Mouse (Mus musculus) forebrain, embryonic 11.5 days (tissue): ENCODE measurements around the gene Mep1a. TPM values are rescaled to one million over a fixed set of nuclear protein-coding genes. Genes with fewer than 3 reads are reported as not detected.
"Not testable (repeated sequence)": the region's sequence is repeated elsewhere in the genome, so short reads cannot be mapped to it uniquely, and the experiment has no call there.

Experiments
- ATAC-seq: fragments of 200-750 bp; cut with Nextera tagmentation; replicated peaks from 2 replicates; pipeline ENCODE4 v1.8.0; 2017; ENCODE audit warnings: moderate TSS enrichment; ENCODE audit not compliant: low FRiP score
- DNase-seq: peaks from one replicate; pipeline ENCODE4 v3.0.0-alpha.2; 2017; ENCODE audit warnings: low spot score
- H3K27ac ChIP-seq: fragments of 300-500 bp; sonication (generic); 2 replicates; pipeline ENCODE4 v1.5.1; 2014; ENCODE audit warnings: low read depth, low read length
- H3K27me3 ChIP-seq: fragments of 300-500 bp; sonication (generic); 2 replicates; pipeline ENCODE4 v1.6.1; 2014; ENCODE audit warnings: mild to moderate bottlenecking, low read length, mixed read lengths; ENCODE audit not compliant: control insufficient read depth, insufficient read depth
- H3K36me3 ChIP-seq: fragments of 300-500 bp; sonication (generic); 2 replicates; pipeline ENCODE4 v1.6.1; 2014; ENCODE audit warnings: mild to moderate bottlenecking, low read length, moderate library complexity, mixed read lengths; ENCODE audit not compliant: control insufficient read depth, insufficient read depth
- H3K4me1 ChIP-seq: fragments of 300-500 bp; sonication (generic); replicated peaks from 2 replicates; pipeline ENCODE4 v1.6.1; 2014; ENCODE audit warnings: low read length, mixed read lengths; ENCODE audit not compliant: control insufficient read depth, insufficient read depth
- H3K4me2 ChIP-seq: fragments of 300-500 bp; sonication (generic); 2 replicates; pipeline ENCODE4 v1.6.1; 2014; ENCODE audit warnings: low read depth, mild to moderate bottlenecking, low read length, moderate library complexity, mixed read lengths; ENCODE audit not compliant: severe bottlenecking
- H3K4me3 ChIP-seq: fragments of 300-500 bp; sonication (generic); 2 replicates; pipeline ENCODE4 v1.5.1; 2014; ENCODE audit warnings: low read depth, low read length
- H3K9ac ChIP-seq: fragments of 300-500 bp; sonication (generic); 2 replicates; pipeline ENCODE4 v1.6.1; 2014; ENCODE audit warnings: low read length
- H3K9me3 ChIP-seq: fragments of 300-500 bp; sonication (generic); 2 replicates; pipeline ENCODE4 v1.6.1; 2016; ENCODE audit warnings: low read length, mixed read lengths; ENCODE audit not compliant: control insufficient read depth
- WGBS: fragments of 180-500 bp; shearing (Covaris S2); extraction: QIAGEN DNeasy Blood & Tissue Kit; methylation state at CpG from one replicate; pipeline ENCODE4 v1.1.7; 2014; 5-methylcytosine and 5-hydroxymethylcytosine counted together
- polyA plus RNA-seq: library from polyadenylated mRNA; unstranded; fragments of >200 nt; fragmentation: Nextera tagmentation; extraction: Ambion mirVana; gene quantifications from 2 replicates; pipeline ENCODE4 v1.2.1, GENCODE M21; 2014

Mep1a gene
- not detected in 2 replicates for polyA plus RNA-seq

DNA sequence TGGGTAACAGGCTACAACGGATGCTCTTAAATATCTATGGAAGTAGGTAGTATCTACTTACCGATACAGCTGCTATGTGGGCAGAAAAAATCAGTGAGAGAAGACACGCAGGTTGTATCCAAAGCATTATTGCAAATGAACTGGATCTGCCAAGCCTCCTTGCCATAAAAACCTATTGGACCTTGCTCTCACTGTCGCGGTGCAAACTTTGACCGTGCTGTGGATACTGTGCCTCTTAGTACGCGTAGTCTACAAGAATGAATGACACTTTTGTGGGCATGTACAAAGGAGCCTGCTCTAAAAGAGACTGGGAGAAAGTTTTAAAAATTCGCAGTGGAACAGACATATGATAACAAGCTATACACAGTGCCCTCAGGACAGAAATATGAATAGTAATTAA lies at the start of gene Mep1a:
Gene Mep1a (minus strand): TSS at position 221 of the 400 bp plus-strand sequence.
- Histone ChIP-seq H3K27ac (no peak within 1 kb of the TSS), H3K9ac (no peak within 1 kb of the TSS), H3K9me3 (no peaks in the 10 kb centered on the region), H3K36me3 (no peaks in the 10 kb centered on the region), H3K27me3 (no peaks in the 10 kb centered on the region), H3K4me3 (no peak within 1 kb of the TSS), H3K4me2 (no peak within 1 kb of the TSS), H3K4me1 (no peaks in the 10 kb centered on the region)
- DNase-seq, result no peak
- no peak for ATAC-seq
- 92% methylated on average over 9 of the region's 9 CpGs for WGBS

DNA sequence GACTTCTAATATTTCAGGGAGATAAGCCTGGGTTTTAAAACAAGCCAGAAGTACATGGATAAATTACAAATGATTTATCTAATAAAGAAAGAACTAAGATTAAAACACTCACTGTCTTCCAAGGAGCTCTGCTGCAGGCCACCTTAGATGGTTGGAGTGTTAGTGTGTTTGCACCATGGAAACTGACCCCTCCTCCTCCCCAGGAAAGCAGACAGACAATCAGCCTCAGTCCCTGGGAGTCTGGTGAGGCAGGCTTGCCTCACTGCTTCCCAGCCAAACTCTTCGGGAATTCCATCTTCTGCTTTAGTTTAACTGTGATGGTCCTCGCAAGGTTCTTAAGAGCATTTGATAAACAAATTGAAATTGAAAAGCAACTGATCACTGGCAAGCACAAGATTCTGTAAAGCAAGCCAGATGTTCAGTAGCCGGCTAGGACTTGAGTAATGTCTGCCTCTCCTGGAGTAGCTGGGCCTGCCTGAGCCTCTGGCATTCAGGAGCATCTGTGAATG lies 48.6 kb upstream of the Mep1a start:
- H3K27me3 ChIP-seq, result no peaks in the 10 kb centered on the region
- H3K9ac ChIP-seq, result no peak overlapping the region
- no peak overlapping the region for H3K4me2 ChIP-seq
- no peak for ATAC-seq
- 39% methylated on average over 3 of the region's 3 CpGs for WGBS
- no peak overlapping the region for H3K4me3 ChIP-seq
- no peak for DNase-seq
- H3K36me3 ChIP-seq, result no peaks in the 10 kb centered on the region
- no peaks in the 10 kb centered on the region for H3K4me1 ChIP-seq
- H3K27ac ChIP-seq, result no peak overlapping the region
- no peaks in the 10 kb centered on the region for H3K9me3 ChIP-seq

DNA sequence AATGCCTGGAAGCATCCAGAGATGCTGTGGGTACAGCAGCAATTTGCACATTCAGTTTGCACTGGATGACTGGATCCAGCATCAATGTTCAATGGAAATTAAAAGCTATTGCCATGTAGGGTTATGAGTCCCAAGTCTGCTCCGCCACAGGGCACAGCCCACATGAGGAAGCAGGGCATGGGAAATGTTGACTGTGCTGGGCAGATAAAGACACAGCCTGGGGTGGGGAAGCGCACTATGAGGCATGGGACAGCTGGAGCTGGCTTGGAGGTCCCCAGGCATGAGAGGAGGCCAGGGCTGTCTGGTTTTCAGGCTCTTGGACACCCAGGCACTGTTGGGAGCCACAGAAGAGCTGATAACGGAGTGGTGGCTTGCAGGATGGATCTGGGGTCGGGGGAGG lies 41.4 kb upstream of the Mep1a start:
- H3K27me3 ChIP-seq, result no peaks in the 10 kb centered on the region
- H3K36me3 ChIP-seq, result no peaks in the 10 kb centered on the region
- WGBS, result 83% methylated on average over 4 of the region's 4 CpGs
- no peak overlapping the region for H3K4me2 ChIP-seq
- H3K27ac ChIP-seq, result no peak overlapping the region
- H3K9ac ChIP-seq, result no peak overlapping the region
- ATAC-seq (no peak), DNase-seq (no peak)
- H3K9me3 ChIP-seq, result no peaks in the 10 kb centered on the region
- no peaks in the 10 kb centered on the region for H3K4me1 ChIP-seq
- no peak overlapping the region for H3K4me3 ChIP-seq

DNA sequence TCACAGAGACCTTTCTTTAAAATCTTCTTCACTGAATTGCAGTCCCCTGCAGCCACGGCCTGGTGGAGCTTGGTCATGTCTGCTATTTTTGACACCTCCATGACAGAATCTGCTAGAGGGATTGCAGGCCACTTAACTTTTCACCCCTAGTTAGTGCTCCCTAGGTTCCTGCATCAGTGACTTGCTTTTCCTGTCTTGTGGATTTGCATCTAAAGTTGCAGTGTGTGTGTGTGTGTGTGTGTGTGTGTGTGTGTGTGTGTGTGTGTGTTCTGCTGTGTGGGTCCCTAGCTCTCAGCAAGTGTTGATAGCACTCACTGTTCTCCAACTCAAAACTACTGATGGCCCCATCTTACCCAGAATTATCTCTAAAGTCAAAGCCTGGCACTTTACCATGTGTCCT lies 40.9 kb upstream of the Mep1a start, which contains the start of gene Ankrd66:
Gene Ankrd66 (minus strand): TSS at position 101 of the 400 bp plus-strand sequence.
- ATAC-seq (no peak), DNase-seq (no peak)
- Histone ChIP-seq H3K4me1 (no peaks in the 10 kb centered on the region), H3K27me3 (no peaks in the 10 kb centered on the region), H3K9ac (no peak within 1 kb of the TSS), H3K27ac (no peak within 1 kb of the TSS), H3K4me3 (no peak within 1 kb of the TSS), H3K4me2 (no peak within 1 kb of the TSS), H3K36me3 (no peaks in the 10 kb centered on the region), H3K9me3 (no peaks in the 10 kb centered on the region)
- whole genome bisulfite sequencing, result 83% methylated on average over 1 of the region's 1 CpGs

DNA sequence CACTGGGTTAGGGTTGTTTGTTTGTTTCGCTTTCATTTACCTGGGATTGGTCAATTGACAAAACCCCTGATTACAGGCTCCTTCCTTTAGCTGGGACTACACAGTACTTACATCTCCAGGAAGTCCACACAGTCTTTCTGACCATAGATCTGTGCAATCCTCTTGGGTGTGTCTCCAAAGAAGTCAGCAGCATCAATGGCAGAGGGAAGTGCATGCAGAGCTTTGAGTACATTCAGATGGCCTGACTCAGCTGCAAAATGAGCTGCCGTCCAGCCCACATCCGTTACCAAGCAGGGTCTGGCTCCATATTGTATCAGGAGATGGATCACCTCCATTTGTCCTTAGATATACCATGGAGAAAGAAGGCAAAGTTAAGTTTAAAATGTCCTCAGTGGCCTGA lies 36.2 kb upstream of the Mep1a start:
- no peak for ATAC-seq
- Histone ChIP-seq H3K4me2 (no peak overlapping the region), H3K27me3 (no peaks in the 10 kb centered on the region; the same call in 1 of the 2 replicates), H3K9ac (no peak overlapping the region), H3K9me3 (no peaks in the 10 kb centered on the region), H3K36me3 (no peaks in the 10 kb centered on the region), H3K4me3 (no peak overlapping the region), H3K27ac (no peak overlapping the region), H3K4me1 (peaks cover 2% of the 10 kb centered on the region; the same call in 1 of the 2 replicates)
- DNase-seq, result no peak
- WGBS, result 86% methylated on average over 3 of the region's 3 CpGs

DNA sequence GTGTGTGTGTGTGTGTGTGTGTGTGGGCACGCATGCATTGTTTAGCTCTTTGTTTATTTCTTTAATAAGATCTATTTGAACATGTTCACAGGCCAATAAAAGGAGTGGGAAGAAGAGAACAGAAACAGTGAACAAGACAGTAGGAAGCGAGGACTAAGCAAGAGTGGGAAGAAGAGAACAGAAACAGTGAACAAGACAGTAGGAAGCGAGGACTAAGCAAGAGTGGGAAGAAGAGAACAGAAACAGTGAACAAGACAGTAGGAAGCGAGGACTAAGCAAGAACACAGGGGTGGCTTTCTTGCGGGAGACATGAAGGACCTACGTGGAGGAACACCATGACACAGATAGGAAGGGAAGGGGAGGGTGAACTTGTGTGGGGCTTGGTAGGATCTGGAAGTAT lies 34.2 kb upstream of the Mep1a start:
- not testable (repeated sequence) for H3K9me3 ChIP-seq, H3K4me3 ChIP-seq, H3K4me1 ChIP-seq, H3K27ac ChIP-seq, DNase-seq, H3K36me3 ChIP-seq, H3K4me2 ChIP-seq, H3K9ac ChIP-seq, ATAC-seq, H3K27me3 ChIP-seq
- 83% methylated on average over 6 of the region's 6 CpGs for WGBS

DNA sequence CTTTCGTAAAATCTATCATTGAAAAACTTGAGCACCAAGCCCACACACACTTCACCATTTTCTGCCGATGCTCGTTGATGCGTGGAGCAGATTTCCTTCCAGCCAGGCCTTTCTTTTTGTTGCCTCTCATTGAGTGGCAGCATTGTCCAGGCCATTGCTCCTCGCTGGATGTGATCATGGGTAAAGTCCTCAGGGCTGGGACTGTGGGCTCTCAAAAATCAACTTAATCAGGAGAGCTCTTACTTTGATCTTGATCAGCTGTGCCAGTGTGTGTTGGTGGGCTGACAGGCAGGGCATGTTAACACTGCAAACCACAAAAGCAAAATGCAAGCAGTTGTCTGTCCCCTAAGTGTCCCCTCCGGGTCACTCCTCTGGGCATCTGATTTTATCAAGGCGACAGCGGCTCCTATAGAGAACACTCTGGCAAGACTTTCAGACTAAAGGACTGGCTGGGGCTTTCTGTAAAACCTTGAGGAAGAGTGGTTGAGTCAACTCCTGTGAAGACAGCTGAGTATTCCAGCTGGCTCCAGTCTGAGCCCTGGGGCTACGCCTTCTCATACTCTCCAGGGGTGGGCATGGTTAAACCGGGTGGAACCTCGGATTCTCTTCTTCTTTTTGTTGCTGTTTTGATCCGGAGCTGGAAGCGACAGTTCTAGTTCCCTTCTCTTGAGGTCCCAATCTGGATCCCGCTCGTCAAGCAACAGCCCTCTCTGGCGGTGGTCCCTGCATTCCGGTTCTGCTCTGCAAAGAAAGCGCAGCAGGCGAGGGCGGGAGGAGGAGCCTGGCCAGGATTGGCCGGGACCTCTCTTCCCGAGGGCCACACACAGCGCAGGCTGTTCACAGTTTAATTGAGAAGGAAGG lies 32.0 kb upstream of the Mep1a start:
- H3K36me3 ChIP-seq, result no peaks in the 10 kb centered on the region
- H3K9me3 ChIP-seq, result no peaks in the 10 kb centered on the region
- peak overlapping the region; percentile 36 for H3K4me2 ChIP-seq
- no peaks in the 10 kb centered on the region; the same call in 1 of the 2 replicates for H3K27me3 ChIP-seq
- no peak overlapping the region for H3K27ac ChIP-seq
- peaks cover 2% of the 10 kb centered on the region; the same call in 1 of the 2 replicates for H3K4me1 ChIP-seq
- H3K9ac ChIP-seq, result no peak overlapping the region
- DNase-seq, result peak; percentile 86
- WGBS, result 10% methylated on average over 23 of the region's 23 CpGs
- peak; percentile 88 for ATAC-seq
- H3K4me3 ChIP-seq, result no peak overlapping the region

DNA sequence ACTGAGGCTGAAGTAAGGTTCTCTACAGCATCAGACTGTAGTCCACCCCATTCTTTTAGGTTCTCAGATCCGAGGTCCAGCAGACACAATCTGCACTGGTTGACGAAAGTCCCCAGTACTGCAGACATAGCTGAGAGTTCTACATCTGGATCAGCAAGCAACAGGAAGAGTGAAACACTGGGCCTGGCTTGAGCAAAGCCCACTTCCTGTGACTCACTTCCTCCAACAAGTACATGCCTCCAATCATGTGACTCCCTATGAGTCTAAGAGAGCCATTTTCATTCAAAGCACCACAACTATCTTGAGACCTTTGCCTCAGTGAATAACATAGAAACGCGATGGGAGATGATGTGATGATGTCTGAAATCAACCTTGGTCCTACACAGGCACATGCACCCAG lies 28.6 kb upstream of the Mep1a start:
- no peak overlapping the region for H3K27ac ChIP-seq
- H3K4me3 ChIP-seq, result no peak overlapping the region
- DNase-seq, result no peak
- no peaks in the 10 kb centered on the region; the same call in 1 of the 2 replicates for H3K27me3 ChIP-seq
- peaks cover 2% of the 10 kb centered on the region; the same call in 1 of the 2 replicates for H3K4me1 ChIP-seq
- H3K9ac ChIP-seq, result no peak overlapping the region
- H3K9me3 ChIP-seq, result no peaks in the 10 kb centered on the region
- 92% methylated on average over 4 of the region's 4 CpGs for WGBS
- H3K4me2 ChIP-seq, result no peak overlapping the region
- H3K36me3 ChIP-seq, result no peaks in the 10 kb centered on the region
- ATAC-seq, result no peak
